Mouse (Mus musculus) cerebral cortex, adult 2 months (tissue): ENCODE measurements around the gene Slc41a3.

Experiments used
- WGBS: fragments of 180-500 bp; shearing (Covaris S2); methylation state at CpG from one replicate; pipeline ENCODE4 v1.1.7; 2018; 5-methylcytosine and 5-hydroxymethylcytosine counted together

The Slc41a3 gene

DNA sequence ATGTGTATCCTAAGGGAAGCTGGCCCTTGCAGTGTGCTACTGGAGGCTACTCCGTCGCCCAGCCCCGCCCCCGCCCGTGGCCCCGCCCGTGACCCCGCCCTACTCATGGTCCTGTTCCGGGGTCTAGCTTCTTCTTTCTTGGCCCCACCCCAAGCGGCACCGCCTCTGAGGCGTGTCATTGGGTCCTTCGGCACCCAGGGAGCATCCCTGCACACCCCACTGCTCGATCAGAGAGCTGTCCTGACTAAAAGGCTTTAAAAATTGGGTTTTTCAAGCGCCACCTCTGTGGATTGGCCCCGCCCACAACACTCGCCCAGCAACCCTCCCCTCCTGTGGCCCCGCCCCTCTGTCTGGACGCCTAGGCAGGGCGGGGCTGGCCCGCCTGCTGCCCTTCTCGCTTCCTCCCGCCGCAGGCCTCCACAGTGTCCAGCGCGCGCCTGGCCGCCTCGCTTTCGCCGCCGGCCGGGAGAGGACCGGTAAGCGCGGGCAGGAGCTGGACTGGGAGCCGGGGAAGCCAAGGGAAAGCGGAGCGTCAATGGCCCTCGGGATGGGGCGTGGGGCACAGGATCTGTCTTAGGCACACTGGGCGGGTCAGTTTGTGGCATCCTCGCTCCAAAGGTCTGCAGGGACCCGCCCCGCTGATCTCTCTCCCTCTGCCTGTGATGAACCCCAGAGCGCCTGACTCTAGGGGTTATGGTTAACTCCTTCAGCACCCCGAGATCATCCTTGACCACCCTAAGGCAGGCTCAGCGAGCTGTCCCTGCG lies at the start of gene Slc41a3:
Slc41a3 (plus strand) TSS at position 193 of the 765 bp plus-strand sequence.
- 1% methylated on average over 49 of the region's 49 CpGs for WGBS

GRCm38 (mm10) chr6:90556534-90557058 lies 47.9 kb upstream of the Slc41a3 start:
- 39% methylated on average over 2 of the region's 2 CpGs for WGBS

- 89% methylated on average over 7 of the region's 7 CpGs for WGBS
Observed at GRCm38 (mm10) chr6:90557077-90557476, 47.4 kb upstream of the Slc41a3 start.

DNA sequence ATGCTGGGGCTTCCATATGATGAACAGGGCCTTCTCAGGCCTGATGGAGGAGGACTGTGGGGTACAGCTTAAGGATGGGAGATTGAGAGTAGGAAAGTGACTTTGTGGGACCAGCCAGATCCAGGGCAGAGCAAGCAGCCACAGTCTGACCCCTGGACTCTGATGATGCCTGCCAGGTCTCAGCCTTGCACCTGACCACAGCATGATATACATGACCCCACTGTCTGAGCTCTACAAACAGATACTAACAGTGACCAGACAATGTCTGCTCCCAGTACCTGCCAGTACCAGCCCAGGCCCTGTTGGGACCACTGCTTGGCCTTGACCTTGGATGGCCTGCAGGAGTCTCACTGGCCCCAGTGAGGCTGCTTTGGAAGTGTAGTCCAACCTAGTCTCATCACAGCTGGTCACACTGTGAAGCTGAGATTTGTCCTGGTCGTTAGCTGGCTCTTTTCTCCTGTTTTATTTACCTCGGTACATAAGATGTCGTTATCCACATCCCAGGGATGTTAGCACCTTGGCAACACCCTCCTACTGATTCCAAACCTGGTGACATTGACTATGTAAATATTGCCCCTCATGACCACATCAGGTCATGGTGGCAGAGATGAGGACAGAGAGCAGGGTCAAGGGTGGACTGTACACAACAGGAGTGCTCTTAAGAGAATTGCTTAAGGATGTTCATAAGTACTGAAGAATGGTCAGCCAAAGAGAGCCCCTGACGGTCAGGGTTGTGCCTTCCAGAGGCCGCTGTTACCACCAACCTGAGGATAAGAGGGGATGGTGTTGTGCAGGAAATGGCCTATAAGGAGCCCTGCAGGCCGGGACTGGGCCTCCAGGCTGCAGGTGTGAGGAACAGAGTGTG lies 46.5 kb upstream of the Slc41a3 start:
- 87% methylated on average over 6 of the region's 6 CpGs for WGBS

DNA sequence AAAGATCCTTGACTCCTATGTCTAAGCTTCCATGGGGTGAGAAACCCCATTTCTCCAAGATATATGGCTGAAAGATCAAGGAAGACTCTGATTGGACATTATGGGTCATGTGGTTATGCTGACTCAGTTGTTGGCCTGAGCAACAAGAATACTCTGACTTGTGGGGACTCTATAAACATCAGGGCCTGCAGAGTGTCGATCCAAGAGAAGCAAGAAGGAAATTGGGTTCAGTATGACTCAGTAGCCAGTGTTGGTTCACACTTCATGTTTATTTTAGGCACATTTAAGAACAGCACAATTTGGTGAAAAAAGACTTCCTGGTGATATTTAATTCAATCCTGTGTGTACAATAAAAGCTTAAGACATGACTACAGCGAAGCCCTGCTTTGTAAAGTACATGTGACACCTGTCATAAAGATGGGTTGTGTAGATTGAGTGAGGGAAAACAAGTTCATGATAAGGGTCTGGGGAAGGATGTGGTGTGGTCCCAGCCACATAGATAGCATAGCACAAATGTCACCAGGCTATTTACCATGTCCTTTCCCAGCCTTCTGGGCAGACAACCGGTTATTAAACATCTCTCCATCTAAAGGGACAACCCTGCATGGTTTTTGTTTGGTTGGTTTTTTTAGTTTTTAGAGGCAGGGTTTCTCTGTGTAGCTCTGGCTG lies 44.0 kb upstream of the Slc41a3 start:
- 50% methylated on average over 3 of the region's 3 CpGs for WGBS

DNA sequence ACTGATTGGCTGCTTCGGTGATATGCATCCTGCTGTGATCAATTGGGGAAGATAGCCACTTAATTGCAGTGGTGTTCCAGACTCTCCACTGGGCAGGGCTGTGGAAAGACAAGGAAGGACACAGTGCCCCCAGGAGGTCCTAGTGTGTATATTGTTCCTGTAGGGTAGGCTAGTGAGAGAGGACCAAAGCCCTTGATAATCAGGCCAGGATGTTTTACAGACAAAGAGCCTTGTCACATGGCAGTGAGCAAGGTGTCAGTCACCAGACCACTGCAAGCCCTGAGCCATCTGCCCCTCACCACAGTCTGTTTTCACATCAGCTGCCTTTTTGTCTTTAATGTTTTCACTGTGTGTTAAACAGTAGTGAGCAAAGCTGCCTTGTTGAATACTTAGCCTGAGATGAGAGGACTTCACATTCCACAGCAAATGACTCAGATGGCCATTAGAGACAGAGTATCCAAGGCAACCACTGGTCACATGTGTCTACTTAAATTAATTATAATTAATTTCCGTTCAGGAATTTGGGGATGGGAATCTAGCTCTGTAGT lies 43.2 kb upstream of the Slc41a3 start:
- 58% methylated on average over 2 of the region's 2 CpGs for WGBS

DNA sequence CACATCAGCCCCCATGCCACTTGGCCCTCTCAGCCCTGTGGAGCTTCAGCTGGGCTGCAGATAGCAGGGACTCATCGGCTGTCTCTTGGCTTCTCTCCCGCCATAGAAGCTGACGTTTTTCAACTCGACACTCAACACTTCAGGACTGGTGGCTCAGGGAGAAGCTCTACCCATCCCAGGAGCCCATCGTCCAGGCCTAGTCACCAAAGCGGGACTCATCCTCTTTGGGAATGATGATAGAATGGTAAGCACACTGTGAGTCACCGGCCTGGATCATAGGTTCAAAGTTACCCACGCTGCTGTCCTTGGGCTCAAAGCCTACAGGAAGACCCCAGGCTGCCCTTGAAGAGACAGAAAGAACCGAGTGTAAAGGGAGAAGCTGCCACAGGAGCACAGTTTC lies 40.3 kb upstream of the Slc41a3 start:
- 72% methylated on average over 9 of the region's 9 CpGs for WGBS

DNA sequence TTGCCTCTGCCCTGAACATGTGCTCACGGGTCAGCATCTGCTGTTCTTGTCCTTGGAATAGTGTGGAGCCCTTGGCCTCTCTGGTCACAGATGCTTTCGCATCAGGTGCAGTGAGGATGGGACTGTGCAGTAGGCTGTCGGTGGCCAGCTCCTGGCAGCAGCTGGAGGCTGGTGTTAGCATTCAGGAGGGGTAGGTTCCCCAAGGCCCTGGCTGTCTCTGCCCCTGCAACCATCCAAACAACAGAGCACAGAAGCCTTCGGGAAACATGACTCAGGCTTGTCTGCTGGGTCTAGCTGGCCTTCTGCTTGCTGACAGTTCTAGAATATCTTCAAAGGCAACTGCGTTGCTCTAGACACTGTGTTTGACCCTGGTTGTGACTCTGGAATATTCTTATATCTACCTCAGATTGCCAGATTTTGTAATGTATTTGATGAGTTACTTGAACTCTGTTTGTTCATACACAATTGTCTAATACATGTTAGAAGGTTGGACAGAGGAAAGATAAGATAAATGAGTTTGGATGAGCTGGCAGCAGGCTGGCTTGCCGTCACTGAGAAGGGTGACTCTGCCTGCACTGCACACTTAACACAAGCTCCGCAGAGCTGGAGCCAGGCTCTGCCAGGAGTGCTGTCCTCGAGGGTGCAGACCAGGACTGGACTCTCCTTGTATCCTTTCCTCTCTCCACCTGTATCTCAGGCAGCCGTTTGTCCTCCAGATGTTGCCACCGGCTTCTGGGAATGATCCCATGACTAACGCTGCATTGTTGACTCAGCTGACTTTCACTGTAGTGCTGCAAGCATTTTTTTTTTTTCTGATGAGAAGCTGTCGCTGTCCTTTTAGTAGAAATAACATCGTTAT lies 38.9 kb upstream of the Slc41a3 start:
- WGBS: 44% methylated on average over 13 of the region's 13 CpGs

- 81% methylated on average over 3 of the region's 3 CpGs for WGBS
Observed at GRCm38 (mm10) chr6:90567486-90567885, 37.0 kb upstream of the Slc41a3 start.

GRCm38 (mm10) chr6:90567928-90568327 lies 36.6 kb upstream of the Slc41a3 start:
- WGBS: 62% methylated on average over 3 of the region's 3 CpGs

- 63% methylated on average over 4 of the region's 4 CpGs for WGBS
Observed at GRCm38 (mm10) chr6:90568721-90569120, 35.8 kb upstream of the Slc41a3 start.

- 76% methylated on average over 12 of the region's 12 CpGs for WGBS
Observed at GRCm38 (mm10) chr6:90569736-90570383, 34.7 kb upstream of the Slc41a3 start.

GRCm38 (mm10) chr6:90570392-90570791 lies 34.1 kb upstream of the Slc41a3 start:
- 89% methylated on average over 8 of the region's 8 CpGs for WGBS

DNA sequence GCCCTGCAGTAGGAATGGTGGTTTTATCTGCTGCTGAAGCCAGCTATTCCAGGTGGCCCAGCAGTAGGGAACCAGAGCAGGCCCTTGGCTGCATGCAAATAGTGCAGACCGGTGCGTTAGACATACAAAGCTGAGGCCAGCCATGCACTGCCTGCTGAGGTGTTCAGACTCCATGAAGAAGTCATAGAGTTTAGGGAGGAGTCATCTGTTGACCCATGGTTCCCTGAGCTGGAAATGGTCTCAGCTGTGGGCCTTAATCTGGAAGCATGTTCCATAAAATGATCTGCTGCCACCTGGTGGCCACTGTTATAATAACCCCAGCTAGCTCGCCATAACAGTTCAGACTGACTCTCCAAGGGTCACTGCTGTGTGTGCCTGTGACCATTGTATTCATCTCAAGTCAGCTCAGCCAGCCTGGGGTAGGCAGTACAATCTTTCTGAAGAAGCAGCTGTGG lies 29.2 kb upstream of the Slc41a3 start:
- WGBS: 48% methylated on average over 3 of the region's 3 CpGs

- WGBS: 53% methylated on average over 3 of the region's 3 CpGs
Observed at GRCm38 (mm10) chr6:90578174-90578573, 26.4 kb upstream of the Slc41a3 start.

DNA sequence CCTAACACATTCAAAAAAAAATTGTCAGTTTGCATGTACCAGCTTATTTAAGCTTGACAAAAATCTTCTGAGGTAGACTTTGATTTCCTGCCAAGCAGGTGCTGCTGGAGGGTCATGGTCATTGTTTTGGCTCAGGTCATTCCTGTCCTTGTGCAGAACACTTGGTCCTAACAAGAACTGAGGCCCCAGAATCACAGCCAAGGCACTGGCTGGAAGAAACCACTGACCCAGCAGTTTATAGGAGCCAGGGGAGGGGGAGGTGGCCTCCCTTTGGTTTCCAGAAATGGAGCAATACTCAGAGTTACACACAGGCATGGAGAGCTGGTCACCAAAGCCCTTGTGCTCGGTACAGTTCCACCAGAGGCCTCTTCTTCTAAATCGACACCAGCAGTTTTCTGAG lies 22.2 kb upstream of the Slc41a3 start:
- WGBS: 79% methylated on average over 2 of the region's 2 CpGs

- 79% methylated on average over 5 of the region's 5 CpGs for WGBS
Observed at GRCm38 (mm10) chr6:90588113-90588512, 16.4 kb upstream of the Slc41a3 start.

DNA sequence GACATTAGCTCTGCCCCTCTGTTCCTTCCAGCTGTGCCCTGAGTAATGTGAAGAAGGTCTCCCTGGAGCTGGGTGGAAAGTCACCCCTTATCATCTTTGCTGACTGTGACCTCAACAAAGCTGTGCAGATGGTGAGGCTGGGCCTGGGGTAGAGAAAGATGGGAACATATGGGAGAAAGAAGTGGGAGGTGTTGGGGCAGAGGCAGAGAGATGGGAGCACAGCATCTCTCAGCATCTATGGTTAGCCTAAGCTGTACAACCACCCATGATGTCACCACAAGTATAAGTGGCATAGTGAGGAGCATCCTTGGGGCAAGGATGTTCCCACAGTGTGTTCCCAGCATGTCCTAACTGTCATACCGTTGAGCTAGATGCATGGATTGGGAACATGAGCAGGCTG lies 13.8 kb upstream of the Slc41a3 start:
- WGBS: 57% methylated on average over 1 of the region's 1 CpGs

DNA sequence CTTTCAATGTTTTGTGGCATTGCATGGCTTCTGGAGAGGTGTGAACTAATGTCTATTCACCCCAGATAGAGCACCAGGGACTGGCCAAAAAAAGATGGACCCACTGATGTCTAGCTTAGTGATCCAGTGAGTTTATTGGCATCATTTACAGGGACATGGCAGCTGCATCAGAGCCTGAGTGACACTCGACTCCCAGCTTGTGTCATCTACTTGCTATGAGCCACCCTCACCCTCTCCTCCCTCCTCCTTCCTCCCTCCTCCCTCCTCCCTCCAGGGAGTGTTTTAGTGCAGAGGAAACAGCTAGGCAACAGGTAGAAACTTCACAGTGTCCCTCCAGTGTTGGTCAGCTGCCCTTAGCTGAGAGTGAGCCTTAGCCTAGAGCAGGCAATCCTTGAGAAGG lies 9.6 kb upstream of the Slc41a3 start:
- WGBS: 81% methylated on average over 1 of the region's 1 CpGs

- WGBS: 92% methylated on average over 4 of the region's 4 CpGs
Observed at GRCm38 (mm10) chr6:90597060-90597459, 7.5 kb upstream of the Slc41a3 start.
